Mouse (Mus musculus): ENCODE measurements at regions not wholly inside any gene's neighbourhood (a gene's known extent, or its start where the extent isn't known, plus 50 kb on each side); places are given as distances from the start of the nearest gene placed in this dataset.

GRCm38 (mm10) chr16:30709975-30710374, 110.5 kb downstream of the Fam43a start:
- TF ChIP-seq EP300 (optimal IDR thresholded peaks at IDR 0.05) (no peak), CTCF (IDR thresholded peaks at IDR 0.05; ENCODE audit: low read depth) (no peak)

Data from stomach, postnatal 0 days (tissue).